Mouse (Mus musculus): ENCODE measurements around the gene Tapt1.
"Not testable (repeated sequence)": the region's sequence is repeated elsewhere in the genome, so short reads cannot be mapped to it uniquely, and the experiment has no call there.

Gene Tapt1

GRCm38 (mm10) chr5:44226521-44227461 lies at the start of gene Tapt1:
TSS of gene Tapt1 (minus strand) at chr5:44226626.
- DNase-seq (ENCODE audit: low spot score): peak; percentile 95

DNA sequence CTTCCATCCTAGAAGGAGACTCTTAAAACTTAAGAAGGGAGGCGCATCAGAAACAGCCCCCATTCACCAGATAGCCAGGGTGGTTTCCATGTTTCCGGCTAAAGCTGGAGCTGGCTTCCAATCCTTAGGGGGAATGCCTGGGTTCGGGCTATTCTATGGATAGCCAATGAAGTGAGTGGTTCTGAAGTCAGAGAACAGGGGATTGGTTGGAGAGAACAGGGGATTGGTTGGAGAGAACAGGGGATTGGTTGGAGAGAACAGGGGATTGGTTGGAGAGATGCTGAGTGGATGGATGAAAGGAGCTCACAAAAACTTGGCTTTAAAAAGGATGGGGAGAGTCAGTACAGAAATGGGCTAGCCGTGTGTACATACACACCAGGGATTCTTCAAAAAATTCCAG lies 45.1 kb upstream of the Tapt1 start:
- no peak for DNase-seq (ENCODE audit: low spot score)

DNA sequence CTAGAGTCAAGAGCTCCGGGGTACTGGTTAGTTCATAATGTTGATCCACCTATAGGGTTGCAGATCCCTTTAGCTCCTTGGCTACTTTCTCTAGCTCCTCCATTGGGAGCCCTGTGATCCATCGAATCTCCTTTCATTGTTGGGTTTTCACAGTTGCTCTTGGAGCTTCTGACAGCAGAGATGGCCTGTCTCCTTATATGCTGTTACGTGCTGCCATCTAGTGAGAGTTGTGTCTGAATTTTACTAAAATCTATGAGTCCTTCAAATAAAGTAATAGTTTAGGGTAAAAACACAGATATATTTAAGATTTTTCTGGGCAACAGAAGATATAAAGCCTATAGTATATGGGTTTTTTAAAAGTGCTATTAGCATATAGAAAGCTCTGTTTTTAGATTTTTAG lies 42.1 kb upstream of the Tapt1 start:
- DNase-seq (ENCODE audit: low spot score): not testable (repeated sequence)

DNA sequence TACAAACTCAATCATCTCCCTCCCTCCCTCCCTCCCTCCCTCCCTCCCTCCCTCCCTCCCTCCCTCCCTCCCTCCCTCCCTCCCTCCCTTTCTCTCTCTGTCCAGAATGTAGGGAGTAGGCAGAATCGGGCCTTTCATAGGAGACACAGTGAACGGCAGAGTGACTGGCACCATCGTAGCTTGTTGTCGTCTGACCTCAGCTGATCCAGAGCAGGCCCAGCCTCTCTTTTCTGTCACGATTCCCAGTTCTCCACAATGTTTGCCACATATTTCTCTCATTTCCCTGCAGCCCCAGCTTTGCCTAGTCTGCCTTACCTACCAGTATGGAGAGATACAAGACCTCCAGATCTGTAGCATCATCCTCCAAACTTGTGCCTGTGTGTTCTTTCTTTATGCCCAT lies 35.3 kb upstream of the Tapt1 start:
- DNase-seq (ENCODE audit: low spot score): no peak

- no peak for DNase-seq (ENCODE audit: low spot score)
Observed at GRCm38 (mm10) chr5:44261172-44261571, 34.7 kb upstream of the Tapt1 start.

GRCm38 (mm10) chr5:44259678-44260077 lies 33.3 kb upstream of the Tapt1 start:
- no peak for DNase-seq (ENCODE audit: low spot score)

DNA sequence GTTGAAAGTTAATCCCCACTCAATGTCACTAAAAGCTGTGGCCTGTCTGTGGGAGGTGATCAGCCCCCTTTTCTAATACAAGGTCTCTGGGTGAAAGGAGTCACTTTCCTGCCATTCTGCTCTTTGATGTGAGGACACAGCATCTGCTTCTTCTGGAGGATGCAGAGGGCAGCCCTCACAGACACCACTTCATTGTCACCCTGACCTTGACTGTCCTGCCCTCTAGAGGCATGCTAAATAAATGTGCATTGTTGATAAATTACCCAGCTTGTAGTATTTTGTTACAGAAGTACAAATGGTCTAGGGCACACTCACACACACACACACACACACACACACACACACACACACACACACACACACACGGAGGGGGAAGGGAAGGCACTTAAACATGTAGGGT lies 31.7 kb upstream of the Tapt1 start:
- DNase-seq (ENCODE audit: low spot score): no peak

DNA sequence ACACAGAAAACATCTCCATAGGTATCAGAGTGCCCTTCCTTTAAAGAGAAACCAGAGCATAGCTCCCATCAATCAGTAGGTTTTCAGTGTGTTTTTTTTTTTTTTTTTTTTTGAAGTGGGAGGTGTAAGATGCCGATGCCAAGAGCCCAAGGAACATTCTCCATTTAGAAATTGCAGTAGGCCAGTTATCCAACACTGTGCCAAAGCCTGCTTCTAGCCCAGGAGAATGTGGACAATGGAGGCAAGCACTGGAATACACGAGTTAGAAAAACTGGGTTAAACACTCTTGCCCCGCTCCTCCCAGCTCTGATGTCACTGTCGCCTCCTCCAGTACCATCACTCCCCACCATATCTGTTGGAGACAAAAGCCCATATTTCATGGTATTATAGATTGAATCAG lies 31.0 kb upstream of the Tapt1 start:
- DNase-seq (ENCODE audit: low spot score): no peak

- DNase-seq (ENCODE audit: low spot score): no peak
Observed at GRCm38 (mm10) chr5:44256512-44256911, 30.1 kb upstream of the Tapt1 start.

GRCm38 (mm10) chr5:44255756-44256398 lies 29.5 kb upstream of the Tapt1 start:
- DNase-seq (ENCODE audit: low spot score): no peak

DNA sequence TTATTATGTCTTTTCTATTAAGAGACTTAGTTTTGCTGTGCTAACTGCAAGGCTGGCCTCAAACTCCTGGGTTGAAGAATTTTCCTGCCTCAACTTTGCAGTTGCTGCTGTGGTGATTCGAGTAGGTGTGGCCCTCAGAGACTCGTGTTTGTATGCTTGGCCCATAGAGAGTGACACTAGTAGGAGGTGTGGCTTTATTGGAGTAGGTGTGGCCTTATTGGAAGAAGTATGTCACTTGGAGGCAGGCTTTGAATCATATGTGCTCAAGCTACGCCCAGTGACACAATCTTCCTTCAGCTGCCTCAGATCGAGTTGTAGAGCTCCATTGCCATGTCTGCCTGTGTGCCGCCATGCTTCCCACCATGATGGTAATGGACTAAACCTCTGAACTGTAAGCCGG lies 27.0 kb upstream of the Tapt1 start:
- no peak for DNase-seq (ENCODE audit: low spot score)

GRCm38 (mm10) chr5:44252395-44252794 lies 26.0 kb upstream of the Tapt1 start:
- no peak for DNase-seq (ENCODE audit: low spot score)

DNA sequence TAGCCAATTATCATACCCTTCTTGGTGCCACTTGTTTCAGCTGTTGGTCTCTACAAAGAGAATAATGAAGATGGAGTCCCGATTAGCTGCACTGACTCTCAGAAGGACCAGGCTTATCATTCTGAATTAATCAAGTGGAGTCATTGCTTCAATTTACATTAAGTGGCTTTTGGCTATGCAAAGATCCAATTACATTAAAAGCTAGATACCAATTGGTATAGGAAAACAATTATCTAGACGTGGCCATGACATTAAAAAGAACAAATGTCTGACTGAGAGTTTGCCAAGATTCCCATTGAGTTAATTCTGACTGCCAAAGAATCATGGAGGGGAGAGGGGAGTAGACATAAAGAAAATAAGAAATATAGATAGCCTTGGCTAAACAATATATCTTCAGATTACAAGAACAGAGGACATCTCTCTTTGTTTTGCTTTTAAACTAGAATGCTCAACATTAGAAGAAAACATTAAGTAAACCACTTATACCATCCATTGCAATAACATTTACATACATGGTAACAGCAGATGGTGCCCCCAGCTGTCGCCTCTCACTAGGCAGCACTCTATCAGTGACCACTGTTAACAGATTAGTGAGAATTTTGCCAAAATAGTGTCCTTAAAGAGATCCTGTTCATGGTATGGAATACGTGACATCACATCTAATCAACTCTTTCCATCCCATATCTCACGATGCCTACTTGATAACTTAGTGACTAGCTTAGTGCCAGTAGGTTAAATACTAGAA lies 24.0 kb upstream of the Tapt1 start:
- DNase-seq (ENCODE audit: low spot score): no peak

GRCm38 (mm10) chr5:44249363-44249762 lies 22.9 kb upstream of the Tapt1 start:
- DNase-seq (ENCODE audit: low spot score): no peak

GRCm38 (mm10) chr5:44246493-44247217 lies 20.2 kb upstream of the Tapt1 start:
- no peak for DNase-seq (ENCODE audit: low spot score)

- DNase-seq (ENCODE audit: low spot score): no peak
Observed at GRCm38 (mm10) chr5:44244894-44245423, 18.5 kb upstream of the Tapt1 start.

DNA sequence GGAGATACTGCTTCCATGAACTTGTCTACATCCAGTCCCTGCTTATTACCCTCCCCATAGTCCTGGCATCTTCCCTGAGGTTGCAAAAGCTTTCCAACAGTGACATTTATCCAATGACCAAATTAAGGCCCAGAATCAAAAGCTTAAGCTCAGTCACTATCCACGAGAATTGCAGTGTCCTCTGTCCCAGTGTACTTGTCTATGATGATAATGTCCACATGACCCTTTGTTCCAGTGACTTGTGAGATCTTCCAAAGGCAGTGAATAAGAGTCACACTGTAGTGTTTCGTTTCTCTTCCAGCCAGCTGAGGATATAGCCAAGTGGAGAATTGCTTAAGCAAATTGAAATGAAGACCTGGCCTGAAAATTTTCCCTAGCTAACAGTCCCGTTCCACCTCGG lies 16.4 kb upstream of the Tapt1 start:
- no peak for DNase-seq (ENCODE audit: low spot score)

GRCm38 (mm10) chr5:44241726-44242125 lies 15.3 kb upstream of the Tapt1 start:
- no peak for DNase-seq (ENCODE audit: low spot score)

DNA sequence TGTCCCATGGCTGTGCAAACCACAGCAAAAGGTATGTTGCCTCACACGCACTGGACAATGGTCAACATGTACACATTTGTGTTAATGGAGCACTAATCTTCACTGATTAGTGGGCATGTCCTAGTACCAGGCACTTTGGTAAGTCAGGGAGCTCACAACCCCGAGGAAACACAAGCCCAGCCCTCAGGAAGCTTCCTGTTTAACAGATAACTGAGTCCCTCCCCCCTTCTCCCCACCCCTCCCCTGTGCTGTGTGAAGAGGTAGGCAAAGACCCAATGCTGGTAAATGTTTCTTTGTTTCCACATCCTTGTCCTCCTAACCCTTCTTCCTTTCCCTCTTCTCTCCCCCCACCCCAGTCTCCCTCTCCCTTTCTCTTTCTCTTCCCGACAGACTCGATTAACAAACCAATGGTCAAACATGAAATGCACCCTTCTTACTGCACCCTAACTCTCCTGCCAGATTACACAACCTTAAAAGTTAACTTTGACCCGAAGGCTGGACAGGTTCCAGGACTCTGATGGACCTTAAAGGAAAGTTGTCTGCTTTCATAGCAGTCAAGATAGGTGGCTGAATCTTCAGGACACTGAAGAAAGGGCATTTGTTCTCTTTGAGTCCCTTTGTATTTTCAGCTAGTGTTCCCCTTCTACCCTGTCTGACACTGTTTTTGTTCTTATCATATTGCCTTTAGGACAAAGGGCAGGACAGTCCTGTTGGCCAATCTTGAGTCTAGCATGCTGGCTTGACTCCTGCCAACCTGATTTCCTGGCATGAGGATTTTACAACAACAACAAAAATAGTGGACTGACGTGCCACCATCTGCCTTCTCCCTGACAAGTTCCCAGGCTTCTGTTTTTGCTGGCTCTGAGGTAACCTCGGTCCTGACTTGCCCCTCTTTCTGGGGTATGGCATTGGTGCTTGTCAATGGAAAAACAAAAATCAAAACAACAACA lies 13.0 kb upstream of the Tapt1 start:
- DNase-seq (ENCODE audit: low spot score): no peak

DNA sequence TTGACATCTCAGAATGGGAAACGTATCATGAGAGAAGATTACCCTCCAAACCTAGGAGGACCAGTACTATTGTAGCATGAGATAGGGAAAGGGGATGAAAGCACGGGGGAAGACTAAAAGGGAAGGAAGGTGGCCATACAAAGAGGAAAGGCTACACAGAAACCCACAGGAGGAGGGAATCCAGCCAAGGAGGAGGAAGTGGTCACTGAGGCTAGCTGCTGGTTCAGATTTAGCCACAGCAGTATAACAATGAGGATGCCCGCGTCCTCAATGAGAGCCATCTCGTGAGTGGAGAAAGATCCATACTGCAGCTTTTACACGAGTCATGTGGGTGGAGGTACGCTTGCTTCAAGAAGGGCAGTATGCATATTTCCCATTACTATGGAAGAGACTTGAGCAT lies 11.8 kb upstream of the Tapt1 start:
- DNase-seq (ENCODE audit: low spot score): no peak

DNA sequence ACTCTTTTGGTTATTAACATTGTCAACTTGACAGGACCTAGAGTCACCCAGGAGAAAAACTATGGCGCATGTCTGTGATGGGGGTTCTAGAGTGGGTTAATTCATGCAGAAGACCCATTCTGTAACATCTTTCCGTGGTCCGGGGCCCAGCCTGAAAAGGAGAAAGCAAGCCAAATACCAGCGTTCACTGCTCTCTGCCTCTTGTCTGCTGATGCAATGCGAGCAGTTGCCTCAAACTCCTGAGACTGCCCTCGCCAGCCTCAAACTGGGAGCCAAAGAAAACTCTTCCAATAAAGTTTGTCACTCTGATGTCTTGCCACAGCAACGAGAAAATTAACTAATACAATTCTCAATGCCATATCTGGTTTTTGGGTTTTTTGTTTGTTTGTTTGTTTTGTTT lies 8.2 kb upstream of the Tapt1 start:
- no peak for DNase-seq (ENCODE audit: low spot score)

Data from testis, postnatal 10 days (tissue).